Mouse (Mus musculus) hindbrain, embryonic 15.5 days (tissue): ENCODE measurements around the gene Rps11. TPM values are rescaled to one million over a fixed set of nuclear protein-coding genes. Genes with fewer than 3 reads are reported as not detected.

Experiments used
- ATAC-seq: fragments of 200-750 bp; cut with Nextera tagmentation; 2 replicates; pipeline ENCODE4 v1.8.0; 2017; ENCODE audit warnings: low read depth, moderate number of reproducible peaks, moderate TSS enrichment; ENCODE audit not compliant: low FRiP score
- H3K27ac ChIP-seq: fragments of 300-500 bp; sonication (generic); replicated peaks from 2 replicates; pipeline ENCODE4 v1.5.1; 2015; ENCODE audit warnings: mild to moderate bottlenecking, inconsistent platforms
- H3K27me3 ChIP-seq: fragments of 300-500 bp; sonication (generic); 2 replicates; pipeline ENCODE4 v1.6.1; 2015; ENCODE audit warnings: control low read depth, inconsistent platforms
- H3K36me3 ChIP-seq: fragments of 300-500 bp; sonication (generic); 2 replicates; pipeline ENCODE4 v1.6.1; 2015; ENCODE audit warnings: control low read depth, inconsistent platforms
- H3K4me1 ChIP-seq: fragments of 300-500 bp; sonication (generic); replicated peaks from 2 replicates; pipeline ENCODE4 v1.6.1; 2015; ENCODE audit warnings: control low read depth, inconsistent platforms
- H3K4me2 ChIP-seq: fragments of 300-500 bp; sonication (generic); 2 replicates; pipeline ENCODE4 v1.6.1; 2015; ENCODE audit warnings: moderate library complexity, mild to moderate bottlenecking, inconsistent platforms
- H3K4me3 ChIP-seq: fragments of 300-500 bp; sonication (generic); 2 replicates; pipeline ENCODE4 v1.5.1; 2015; ENCODE audit warnings: mild to moderate bottlenecking, inconsistent platforms
- H3K9ac ChIP-seq: fragments of 300-500 bp; sonication (generic); 2 replicates; pipeline ENCODE4 v1.6.1; 2015; ENCODE audit warnings: inconsistent platforms
- H3K9me3 ChIP-seq: fragments of 300-500 bp; sonication (generic); 2 replicates; pipeline ENCODE4 v1.6.1; 2016; ENCODE audit warnings: control low read depth, inconsistent platforms
- whole genome bisulfite sequencing: fragments of 180-500 bp; shearing (Covaris S2); methylation state at CpG from one replicate; pipeline ENCODE4 v1.1.7; 2015; 5-methylcytosine and 5-hydroxymethylcytosine counted together
- polyA plus RNA-seq: library from polyadenylated mRNA; unstranded; fragments of >200 nt; fragmentation: Nextera tagmentation; extraction: Ambion mirVana; gene quantifications from 2 replicates; pipeline ENCODE4 v1.2.1, GENCODE M21; 2015

Gene Rps11
- polyA plus RNA-seq, 1 experiment from 2014 or later: 762 TPM

- Histone ChIP-seq H3K27me3 (peaks cover 51% of the 10 kb centered on the region), H3K36me3 (0 out of 2 replicates have a peak, but pooled peaks cover 12% of the 10 kb centered on the region), H3K9me3 (no peaks in the 10 kb centered on the region), H3K9ac (peak overlapping the region; percentile 38), H3K27ac (peak overlapping the region; percentile 74; the same call in 1 of the 2 replicates), H3K4me1 (peaks cover 16% of the 10 kb centered on the region), H3K4me3 (peak overlapping the region; percentile 43), H3K4me2 (peak overlapping the region; percentile 87)
- ATAC-seq: no peak
- 20% methylated on average over 6 of the region's 6 CpGs for WGBS
These were observed 38.3 kb upstream of the Rps11 start for GRCm38 (mm10) chr7:45162551-45162950.

- peak overlapping the region; percentile 38 for H3K9ac ChIP-seq
- ATAC-seq: peak; percentile 93
- WGBS: 5% methylated on average over 35 of the region's 35 CpGs
- H3K27me3 ChIP-seq: peaks cover 45% of the 10 kb centered on the region
- peak overlapping the region; percentile 87 for H3K4me2 ChIP-seq
- peaks cover 16% of the 10 kb centered on the region for H3K4me1 ChIP-seq
- H3K4me3 ChIP-seq: peak overlapping the region; percentile 43
- 0 out of 2 replicates have a peak, but pooled peaks cover 13% of the 10 kb centered on the region for H3K36me3 ChIP-seq
- H3K27ac ChIP-seq: peak overlapping the region; percentile 74
- no peaks in the 10 kb centered on the region for H3K9me3 ChIP-seq
These were observed 37.6 kb upstream of the Rps11 start for GRCm38 (mm10) chr7:45161612-45162473.

GRCm38 (mm10) chr7:45160866-45161265 is 36.6 kb upstream of the Rps11 start:
- ATAC-seq: no peak
- H3K4me3 ChIP-seq: no peak overlapping the region
- no peak overlapping the region for H3K9ac ChIP-seq
- 0 out of 2 replicates have a peak, but pooled peaks cover 13% of the 10 kb centered on the region for H3K36me3 ChIP-seq
- H3K4me1 ChIP-seq: peaks cover 16% of the 10 kb centered on the region
- H3K4me2 ChIP-seq: no peak overlapping the region
- WGBS: 91% methylated on average over 3 of the region's 3 CpGs
- H3K9me3 ChIP-seq: no peaks in the 10 kb centered on the region
- no peak overlapping the region for H3K27ac ChIP-seq
- H3K27me3 ChIP-seq: peaks cover 35% of the 10 kb centered on the region

- ATAC-seq: no peak
- no peak overlapping the region for H3K27ac ChIP-seq
- H3K36me3 ChIP-seq: 0 out of 2 replicates have a peak, but pooled peaks cover 13% of the 10 kb centered on the region
- H3K4me1 ChIP-seq: peaks cover 20% of the 10 kb centered on the region
- H3K4me2 ChIP-seq: no peak overlapping the region
- H3K9me3 ChIP-seq: no peaks in the 10 kb centered on the region
- H3K27me3 ChIP-seq: peaks cover 30% of the 10 kb centered on the region
- 95% methylated on average over 6 of the region's 6 CpGs for WGBS
- H3K4me3 ChIP-seq: no peak overlapping the region
- no peak overlapping the region for H3K9ac ChIP-seq
These were observed 36.1 kb upstream of the Rps11 start for GRCm38 (mm10) chr7:45160316-45160800.

- 95% methylated on average over 6 of the region's 6 CpGs for WGBS
These were observed 34.8 kb upstream of the Rps11 start for GRCm38 (mm10) chr7:45158991-45159390.

GRCm38 (mm10) chr7:45157459-45157858 is 33.2 kb upstream of the Rps11 start:
- Histone ChIP-seq H3K4me1 (peaks cover 23% of the 10 kb centered on the region), H3K4me2 (no peak overlapping the region), H3K27ac (no peak overlapping the region), H3K4me3 (no peak overlapping the region), H3K9ac (no peak overlapping the region), H3K27me3 (peaks cover 1% of the 10 kb centered on the region; the same call in 1 of the 2 replicates), H3K9me3 (no peaks in the 10 kb centered on the region), H3K36me3 (0 out of 2 replicates have a peak, but pooled peaks cover 13% of the 10 kb centered on the region)
- ATAC-seq: no peak
- WGBS: 85% methylated on average over 14 of the region's 14 CpGs

More at GRCm38 (mm10) chr7:45158991-45159390, 34.8 kb upstream of the Rps11 start:
- Histone ChIP-seq H3K36me3 (0 out of 2 replicates have a peak, but pooled peaks cover 13% of the 10 kb centered on the region), H3K27ac (no peak overlapping the region), H3K9me3 (no peaks in the 10 kb centered on the region), H3K9ac (no peak overlapping the region), H3K4me1 (peaks cover 25% of the 10 kb centered on the region), H3K4me3 (no peak overlapping the region), H3K4me2 (no peak overlapping the region), H3K27me3 (peaks cover 17% of the 10 kb centered on the region)
- ATAC-seq: no peak

- ATAC-seq: no peak
- no peak overlapping the region for H3K4me3 ChIP-seq
- peaks cover 18% of the 10 kb centered on the region for H3K4me1 ChIP-seq
- no peak overlapping the region for H3K9ac ChIP-seq
- H3K4me2 ChIP-seq: no peak overlapping the region
- 93% methylated on average over 15 of the region's 15 CpGs for WGBS
- no peak overlapping the region for H3K27ac ChIP-seq
- H3K9me3 ChIP-seq: no peaks in the 10 kb centered on the region
- no peaks in the 10 kb centered on the region for H3K27me3 ChIP-seq
- 0 out of 2 replicates have a peak, but pooled peaks cover 13% of the 10 kb centered on the region for H3K36me3 ChIP-seq
These were observed 32.0 kb upstream of the Rps11 start for GRCm38 (mm10) chr7:45156206-45156605.

- Histone ChIP-seq H3K9me3 (no peaks in the 10 kb centered on the region), H3K27me3 (no peaks in the 10 kb centered on the region), H3K36me3 (0 out of 2 replicates have a peak, but pooled peaks cover 11% of the 10 kb centered on the region), H3K4me2 (peak overlapping the region; percentile 83), H3K4me3 (0 out of 2 replicates have a peak overlapping the region, but pooled peaks have one; percentile 80), H3K4me1 (peaks cover 18% of the 10 kb centered on the region), H3K9ac (no peak overlapping the region), H3K27ac (no peak overlapping the region)
- 86% methylated on average over 9 of the region's 9 CpGs for WGBS
- no peak for ATAC-seq
These were observed 31.4 kb upstream of the Rps11 start for GRCm38 (mm10) chr7:45155590-45155989.

GRCm38 (mm10) chr7:45154993-45155514 is 30.8 kb upstream of the Rps11 start:
- no peak for ATAC-seq
- Histone ChIP-seq H3K4me1 (peaks cover 18% of the 10 kb centered on the region), H3K36me3 (0 out of 2 replicates have a peak, but pooled peaks cover 9% of the 10 kb centered on the region), H3K27me3 (no peaks in the 10 kb centered on the region), H3K9ac (peak overlapping the region; percentile 67; the same call in 1 of the 2 replicates), H3K4me3 (peak overlapping the region; percentile 80), H3K9me3 (no peaks in the 10 kb centered on the region), H3K27ac (peak overlapping the region; percentile 98), H3K4me2 (peak overlapping the region; percentile 83)
- WGBS: 80% methylated on average over 12 of the region's 12 CpGs

GRCm38 (mm10) chr7:45154096-45154992 is 30.1 kb upstream of the Rps11 start, which contains the start of the genes Pih1d1 and Aldh16a1:
Gene Pih1d1, plus strand, starts transcription at chr7:45154303.
Gene Aldh16a1, minus strand, starts transcription at chr7:45154584.
- ATAC-seq: peak; percentile 97
- WGBS: 5% methylated on average over 69 of the region's 69 CpGs
- no peaks in the 10 kb centered on the region for H3K9me3 ChIP-seq

GRCm38 (mm10) chr7:45153586-45153985 is 29.3 kb upstream of the Rps11 start:
- peak; percentile 3; the same call in 1 of the 2 replicates for ATAC-seq
- Histone ChIP-seq H3K9me3 (no peaks in the 10 kb centered on the region), H3K4me1 (peaks cover 18% of the 10 kb centered on the region), H3K27ac (peak overlapping the region; percentile 98), H3K36me3 (0 out of 2 replicates have a peak, but pooled peaks cover 3% of the 10 kb centered on the region), H3K4me2 (peak overlapping the region; percentile 83), H3K4me3 (peak overlapping the region; percentile 80), H3K9ac (peak overlapping the region; percentile 67), H3K27me3 (no peaks in the 10 kb centered on the region)
- WGBS: 2% methylated on average over 5 of the region's 5 CpGs

More at GRCm38 (mm10) chr7:45154096-45154992, 30.1 kb upstream of the Rps11 start, which contains the start of the genes Pih1d1 and Aldh16a1:
- peak within 1 kb of the TSS; percentile 98 for H3K27ac ChIP-seq
- peaks cover 18% of the 10 kb centered on the region for H3K4me1 ChIP-seq
- H3K27me3 ChIP-seq: no peaks in the 10 kb centered on the region
- peak within 1 kb of the TSS; percentile 67 for H3K9ac ChIP-seq
- H3K36me3 ChIP-seq: 0 out of 2 replicates have a peak, but pooled peaks cover 6% of the 10 kb centered on the region
- H3K4me2 ChIP-seq: peak within 1 kb of the TSS; percentile 83
- H3K4me3 ChIP-seq: peak within 1 kb of the TSS; percentile 80
